Mouse (Mus musculus): ENCODE results near the gene Ism2.

GRCm38 (mm10) chr12:87330213-87330612, 30.7 kb upstream of the Ism2 start:
- TF ChIP-seq CTCF (IDR thresholded peaks at IDR 0.05; ENCODE audit: control insufficient read depth, insufficient read depth, low read length) (no peak), POLR2A (IDR thresholded peaks at IDR 0.05; ENCODE audit: borderline replicate concordance, control insufficient read depth, low read depth, low read length) (no peak)

Measured in bone marrow, adult 2 months (tissue).